Mouse (Mus musculus) thymus, postnatal 0 days (tissue): Measurements from ENCODE around the gene Gse1. TPM values are rescaled to one million over a fixed set of nuclear protein-coding genes. Genes with fewer than 3 reads are reported as not detected.

Experiments used
- DNase-seq: peaks from one replicate; pipeline ENCODE4 v3.0.0-alpha.2; 2015; ENCODE audit warnings: low spot score
- polyA plus RNA-seq: library from polyadenylated mRNA; unstranded; fragments of >200 nt; fragmentation: Nextera tagmentation; extraction: Ambion mirVana; gene quantifications from 2 replicates; pipeline ENCODE4 v1.2.1, GENCODE M21; 2015

Gse1 gene
- polyA plus RNA-seq, 1 experiment from 2014 or later = 35.9 TPM

GRCm38 (mm10) chr8:120268541-120268980, 40.3 kb downstream of the Gse1 start:
- no peak for DNase-seq

DNA sequence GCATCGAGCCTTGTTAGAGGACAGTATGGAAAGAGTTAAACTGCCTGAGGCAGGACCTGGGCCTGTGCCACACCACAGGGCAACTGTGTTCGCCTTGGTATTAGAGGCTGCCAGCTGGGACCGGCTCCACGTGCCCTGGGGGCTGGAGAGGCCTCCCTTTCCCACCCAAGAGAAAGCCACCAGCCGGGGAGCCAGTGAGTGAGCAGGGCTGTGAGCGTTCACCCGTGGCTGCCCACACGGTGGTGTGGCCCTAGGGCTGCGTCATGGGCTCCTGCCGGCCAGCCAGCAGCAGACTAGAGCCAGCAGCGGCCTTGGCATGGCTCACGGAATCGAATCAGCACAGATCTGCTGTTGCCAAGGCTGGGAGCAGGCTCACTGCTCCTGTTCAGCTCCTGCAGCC, 42.2 kb downstream of the Gse1 start:
- no peak for DNase-seq

DNA sequence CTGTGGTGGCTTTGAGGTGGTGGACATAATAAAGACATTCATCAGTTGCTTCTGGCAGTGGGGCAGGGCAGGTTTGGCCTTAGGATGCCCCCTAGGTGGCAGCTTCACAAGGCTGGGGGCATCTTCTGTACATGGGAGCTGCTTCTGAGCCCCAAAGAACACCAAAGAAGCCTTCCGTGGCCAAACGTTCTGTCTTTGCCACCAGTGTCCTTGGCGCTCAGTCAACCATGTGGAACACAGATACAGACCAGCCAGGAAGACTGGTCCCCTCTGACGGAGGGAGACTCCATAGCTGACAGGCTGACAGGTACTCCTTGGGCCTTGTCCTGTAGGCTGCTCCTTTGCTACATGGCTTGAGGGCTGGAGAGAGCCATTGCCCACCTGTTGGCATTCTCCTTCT, 45.2 kb downstream of the Gse1 start:
- DNase-seq = no peak

DNA sequence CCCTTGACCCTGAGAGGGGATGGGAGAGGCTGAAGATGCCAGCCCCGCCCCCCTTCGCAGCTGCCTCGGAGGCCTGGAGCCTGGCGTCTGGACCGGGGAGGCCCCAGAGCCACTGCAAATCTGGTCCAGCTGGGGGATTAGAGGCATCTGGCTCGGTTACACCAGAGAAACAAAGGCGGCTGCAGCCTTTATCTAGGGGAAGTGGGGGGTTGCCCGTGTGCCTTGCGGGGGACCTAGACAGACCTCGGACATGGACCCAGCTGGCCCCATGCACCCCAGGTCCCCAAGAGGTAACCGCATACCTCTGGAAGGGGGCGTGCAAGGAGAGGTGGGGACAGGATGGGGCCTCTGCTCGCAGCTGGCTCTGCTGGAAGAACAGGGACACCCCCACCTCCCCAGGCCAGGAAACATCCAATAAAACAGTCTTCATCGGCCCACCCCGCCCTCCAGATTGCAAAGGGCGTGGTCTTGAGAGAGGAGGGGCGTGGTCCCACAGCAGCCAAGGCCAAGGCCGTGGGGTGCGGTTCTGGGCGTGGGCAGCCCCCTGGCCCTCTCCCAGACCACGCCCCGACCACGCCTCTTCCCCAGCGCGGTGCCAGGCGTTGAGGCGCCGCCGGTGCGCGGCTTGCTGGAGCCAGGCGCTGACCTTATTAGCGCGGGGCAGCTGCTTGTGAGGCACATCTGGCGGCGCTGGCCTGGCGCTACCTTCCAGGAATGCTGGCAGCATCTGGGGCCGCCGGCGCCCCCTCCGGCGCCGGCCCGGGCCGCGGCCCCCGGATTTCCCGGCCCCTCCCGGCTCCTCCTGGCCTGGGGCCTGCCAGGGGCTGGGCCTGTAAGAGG, 48.0 kb downstream of the Gse1 start:
- DNase-seq = peak; percentile 80

GRCm38 (mm10) chr8:120276891-120277426, 48.7 kb downstream of the Gse1 start:
- peak; percentile 75 for DNase-seq

DNA sequence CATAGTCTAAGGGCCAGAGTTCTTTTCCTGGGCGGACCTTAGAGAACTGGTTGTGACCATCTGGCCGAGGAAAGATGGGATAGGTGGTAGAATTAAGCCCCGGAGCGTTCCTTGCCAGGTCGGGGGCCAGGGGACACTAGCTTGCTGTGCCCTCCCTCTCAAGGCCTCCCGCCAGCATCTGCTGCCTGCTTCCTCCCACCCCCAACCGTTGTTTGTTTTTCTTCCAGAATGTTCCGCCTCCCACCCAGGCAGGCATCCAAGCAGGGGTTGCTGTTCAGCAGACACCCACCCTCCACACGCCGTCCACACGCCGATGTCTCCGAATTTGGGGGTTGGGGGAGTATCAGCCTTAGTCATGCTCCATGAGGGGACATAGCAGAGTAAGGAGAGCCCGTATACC, 49.8 kb downstream of the Gse1 start:
- DNase-seq = no peak

- no peak for DNase-seq
These were observed 51.2 kb downstream of the Gse1 start for GRCm38 (mm10) chr8:120279418-120279817.

DNA sequence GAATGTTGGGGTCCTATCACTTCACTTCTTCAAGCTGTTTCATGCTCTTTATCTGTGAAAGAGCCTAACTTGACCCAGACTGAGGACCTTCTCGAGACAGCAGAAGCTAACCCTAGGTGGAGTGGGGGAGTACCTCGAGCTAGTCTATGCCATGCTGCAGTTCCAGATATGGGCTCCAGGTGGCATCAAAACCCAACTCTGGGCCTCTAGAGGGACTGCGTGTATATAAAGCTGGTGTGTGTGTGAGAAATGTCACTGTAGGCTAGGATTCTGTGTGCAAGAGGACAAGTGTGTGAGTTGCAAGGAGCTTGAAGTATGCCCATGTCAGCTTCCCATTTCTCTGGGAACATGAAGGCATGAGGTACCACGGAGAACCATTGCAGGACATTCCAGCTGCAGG, 53.2 kb downstream of the Gse1 start:
- DNase-seq = peak; percentile 91

- no peak for DNase-seq
These were observed 54.2 kb downstream of the Gse1 start for GRCm38 (mm10) chr8:120282465-120282864.

GRCm38 (mm10) chr8:120284265-120284664, 56.0 kb downstream of the Gse1 start:
- DNase-seq = no peak

DNA sequence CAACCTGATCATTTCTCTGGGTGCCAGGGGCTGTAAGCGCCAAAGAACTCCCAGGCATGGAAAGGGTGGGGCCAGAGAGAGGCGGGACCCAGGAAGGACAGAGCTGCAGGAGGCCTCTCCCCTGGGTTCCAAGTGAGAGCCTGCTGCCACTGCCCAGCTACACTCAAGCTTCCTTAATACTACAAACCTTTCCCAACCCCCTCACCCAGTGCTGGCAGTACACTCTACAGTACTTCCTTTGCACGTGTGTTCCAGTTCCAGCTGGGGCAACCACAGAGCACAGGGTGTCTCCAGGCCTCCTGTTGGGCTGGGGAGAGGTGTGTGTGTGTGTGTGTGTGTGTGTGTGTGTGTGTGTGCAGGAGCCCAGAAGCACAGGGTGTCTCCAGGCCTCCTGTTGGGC, 56.8 kb downstream of the Gse1 start:
- peak; percentile 91 for DNase-seq

- DNase-seq = peak; percentile 39
These were observed 57.6 kb downstream of the Gse1 start for GRCm38 (mm10) chr8:120285878-120286277.

DNA sequence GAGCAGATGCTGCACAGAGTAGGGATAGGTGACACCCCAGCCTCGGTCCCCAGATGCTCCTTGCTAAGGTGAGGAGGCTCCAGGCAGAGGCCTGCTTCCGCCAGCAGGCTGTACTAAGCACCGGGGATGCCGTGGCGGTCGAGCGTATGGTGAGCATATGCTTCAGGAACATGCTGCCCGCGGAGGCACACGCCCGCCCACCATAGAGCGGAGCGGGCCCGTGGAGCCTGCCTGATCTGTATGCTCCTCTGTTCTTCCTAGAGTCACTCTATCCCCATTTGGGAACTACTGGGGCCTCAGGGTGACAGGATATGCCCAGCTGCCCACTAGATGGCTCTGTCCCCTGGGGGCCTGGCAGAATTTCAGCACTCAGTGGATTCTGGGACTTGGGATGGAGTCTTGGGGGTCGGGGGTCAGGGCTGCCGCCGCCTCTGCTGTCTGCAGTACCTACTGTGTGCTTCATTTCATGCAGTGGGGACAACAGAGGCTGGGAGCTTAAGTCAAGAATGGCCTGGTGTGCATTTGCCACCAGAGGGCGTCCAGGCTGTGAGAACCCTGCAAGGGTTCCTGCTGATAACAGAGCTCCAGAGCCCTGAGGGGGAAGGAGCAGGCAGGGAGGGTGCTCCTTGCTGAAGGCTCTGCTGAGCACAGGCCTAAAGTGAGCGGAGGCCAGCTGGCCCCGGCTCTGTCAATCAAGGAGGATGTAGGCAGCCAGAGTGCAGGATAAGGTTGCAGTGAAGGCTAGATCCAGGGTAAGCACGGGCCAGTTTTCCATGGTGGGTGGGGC, 60.1 kb downstream of the Gse1 start:
- peak; percentile 77 for DNase-seq

DNA sequence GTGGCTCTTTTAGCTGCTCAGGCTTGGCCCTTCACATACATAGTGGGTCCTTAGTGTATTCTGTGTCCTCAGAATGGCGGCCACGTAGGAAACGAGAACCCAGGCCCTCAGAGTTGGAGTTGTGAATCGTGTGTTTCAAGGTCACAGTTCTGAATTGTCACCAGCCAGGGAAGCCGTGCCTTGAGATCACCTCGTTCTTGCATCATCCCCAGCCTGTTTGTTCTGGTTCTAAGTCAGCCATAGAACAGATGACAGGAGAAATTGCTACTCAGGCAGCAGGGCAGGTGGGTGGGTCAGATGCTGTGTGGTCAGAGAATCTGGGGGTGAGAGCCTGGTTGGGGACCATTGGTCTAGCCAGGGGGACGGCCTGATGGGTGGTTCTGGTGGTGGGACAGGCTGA, 60.9 kb downstream of the Gse1 start:
- DNase-seq = no peak

- no peak for DNase-seq
These were observed 61.5 kb downstream of the Gse1 start for GRCm38 (mm10) chr8:120289698-120290181.

DNA sequence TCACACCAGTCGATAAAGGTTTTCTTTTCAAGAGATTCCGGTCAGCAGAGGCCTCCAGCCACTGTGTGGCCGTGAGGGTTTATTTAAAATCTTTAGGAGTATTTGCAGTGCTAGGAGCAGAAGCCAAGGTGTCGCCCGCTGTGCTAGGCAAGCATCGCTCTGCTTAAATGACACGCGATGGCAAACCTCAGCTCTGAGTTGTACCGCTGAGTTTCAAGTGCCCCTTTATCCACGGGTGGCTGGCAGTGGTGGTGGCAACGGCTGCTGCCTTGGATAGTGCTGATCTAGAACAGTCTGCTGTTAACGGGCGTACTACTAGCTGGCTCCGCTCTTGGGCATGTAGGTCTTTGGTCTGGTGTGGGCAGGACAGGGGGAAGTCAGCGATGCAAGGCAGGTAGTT, 62.4 kb downstream of the Gse1 start:
- DNase-seq = peak; percentile 42

- no peak for DNase-seq
These were observed 63.4 kb downstream of the Gse1 start for GRCm38 (mm10) chr8:120291650-120292049.

DNA sequence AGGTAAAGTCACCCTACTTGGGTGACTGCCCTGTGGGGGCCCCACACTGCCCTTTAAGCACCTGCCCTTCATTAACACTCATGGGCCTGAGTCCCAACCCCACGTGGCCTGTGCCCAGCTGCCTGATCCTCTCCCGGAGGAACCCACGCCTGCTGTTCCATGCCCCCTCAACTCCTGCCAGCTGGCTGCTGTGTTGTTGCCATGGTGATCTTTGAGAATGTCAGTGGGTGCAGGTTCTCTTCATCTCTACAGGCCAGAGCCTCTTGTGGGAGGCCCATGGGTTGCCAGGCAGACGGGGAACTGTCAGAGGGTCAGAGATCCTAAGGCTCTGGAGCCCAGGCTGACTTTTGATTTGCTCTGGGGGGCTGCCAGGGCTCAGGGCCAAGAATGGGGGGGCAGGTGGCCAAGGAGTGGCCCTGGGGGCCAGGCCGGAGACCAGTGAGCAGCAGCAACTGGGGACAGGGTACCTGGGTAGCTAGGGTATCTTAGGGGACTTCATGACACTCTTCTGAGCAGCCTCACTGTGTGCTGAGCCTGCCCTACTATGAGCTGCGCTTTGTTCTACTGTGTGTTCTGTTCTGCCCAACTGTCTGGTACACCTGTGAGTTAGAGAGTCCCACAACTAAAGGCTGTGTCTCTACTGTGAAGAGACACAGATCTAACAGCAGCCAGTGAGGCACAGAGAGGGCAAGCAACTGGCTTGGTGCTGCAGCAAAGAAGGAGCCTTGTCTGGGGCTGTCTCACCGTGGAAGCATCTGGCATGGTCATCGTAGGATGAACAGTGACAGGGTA, 64.3 kb downstream of the Gse1 start:
- peak; percentile 64 for DNase-seq

GRCm38 (mm10) chr8:120293421-120294357, 65.4 kb downstream of the Gse1 start:
- DNase-seq = peak; percentile 61
